Mouse (Mus musculus) forebrain, embryonic 14.5 days (tissue): ENCODE data around the gene Ptger4. TPM values are rescaled to one million over a fixed set of nuclear protein-coding genes. Genes with fewer than 3 reads are reported as not detected.
A peak's percentile ranks its signal among the peaks of the same experiment; 100 is the strongest.

Source experiments
- ATAC-seq: fragments of 200-750 bp; cut with Nextera tagmentation; 2 replicates; pipeline ENCODE4 v1.8.0; 2017; ENCODE audit warnings: mild to moderate bottlenecking, moderate library complexity
- DNase-seq: peaks from one replicate; pipeline ENCODE4 v3.0.0-alpha.2; 2015; ENCODE audit warnings: low spot score
- H3K27ac ChIP-seq: fragments of 300-500 bp; sonication (generic); 2 replicates; pipeline ENCODE4 v1.5.1; 2014; ENCODE audit warnings: low read depth, mild to moderate bottlenecking, control low read depth, low read length, moderate library complexity
- H3K27me3 ChIP-seq: fragments of 300-500 bp; sonication (generic); replicated peaks from 2 replicates; pipeline ENCODE4 v1.6.1; 2014; ENCODE audit warnings: low read length, control low read depth, mixed read lengths; ENCODE audit not compliant: control insufficient read depth, insufficient read depth
- H3K36me3 ChIP-seq: fragments of 300-500 bp; sonication (generic); 2 replicates; pipeline ENCODE4 v1.6.1; 2014; ENCODE audit warnings: low read length, control low read depth; ENCODE audit not compliant: control insufficient read depth, insufficient read depth
- H3K4me1 ChIP-seq: fragments of 300-500 bp; sonication (generic); 2 replicates; pipeline ENCODE4 v1.6.1; 2014; ENCODE audit warnings: antibody characterized with exemption, low read length, control low read depth; ENCODE audit not compliant: control insufficient read depth, insufficient read depth
- H3K4me2 ChIP-seq: fragments of 300-500 bp; sonication (generic); 2 replicates; pipeline ENCODE4 v1.6.1; 2014; ENCODE audit warnings: mild to moderate bottlenecking, control low read depth, low read length
- H3K4me3 ChIP-seq: fragments of 300-500 bp; sonication (generic); 2 replicates; pipeline ENCODE4 v1.5.1; 2014; ENCODE audit warnings: low read depth, low read length, control low read depth
- H3K9ac ChIP-seq: fragments of 300-500 bp; sonication (generic); 2 replicates; pipeline ENCODE4 v1.6.1; 2014; ENCODE audit warnings: mild to moderate bottlenecking, low read length, control low read depth, moderate library complexity
- H3K9me3 ChIP-seq: fragments of 300-500 bp; sonication (generic); replicated peaks from 2 replicates; pipeline ENCODE4 v1.6.1; 2016; ENCODE audit warnings: low read length, control low read depth, mixed read lengths; ENCODE audit not compliant: control insufficient read depth
- WGBS: fragments of 180-500 bp; shearing (Covaris S2); extraction: QIAGEN DNeasy Blood & Tissue Kit; methylation state at CpG from one replicate; pipeline ENCODE4 v1.1.7; 2014; 5-methylcytosine and 5-hydroxymethylcytosine counted together
- polyA plus RNA-seq: library from polyadenylated mRNA; unstranded; fragments of >200 nt; fragmentation: Nextera tagmentation; extraction: Ambion mirVana; gene quantifications from 2 replicates; pipeline ENCODE4 v1.2.1, GENCODE M21; 2014

Ptger4 gene
- polyA plus RNA-seq, 1 experiment from 2014 or later, result 0.42 TPM

DNA sequence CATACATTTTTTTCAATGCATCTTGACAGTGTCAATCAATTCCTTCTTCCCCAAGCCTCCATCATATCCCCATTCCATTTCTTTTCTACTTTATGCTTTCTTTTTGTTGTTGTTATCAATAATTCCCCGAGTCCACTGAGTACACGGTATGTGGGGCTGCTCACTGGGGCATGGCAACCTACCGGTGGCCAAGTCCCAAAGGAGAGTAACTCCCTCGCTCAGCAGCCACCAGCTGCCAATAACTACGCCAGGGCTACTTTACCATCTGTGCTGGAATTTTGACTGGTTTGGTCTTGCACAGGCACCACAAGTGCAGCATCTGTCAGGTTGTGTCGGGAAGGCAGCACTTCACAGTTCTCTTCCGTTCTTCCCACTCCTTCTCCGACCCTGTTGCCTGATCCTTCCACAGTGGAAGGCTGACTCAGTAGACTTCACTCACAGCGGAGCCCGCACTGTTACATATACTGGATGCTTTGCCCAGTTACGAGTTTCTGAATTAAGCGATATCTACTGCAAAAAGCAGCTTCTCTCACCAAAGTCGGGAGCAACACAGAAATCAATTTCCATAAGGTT is 18.2 kb upstream of the Ptger4 start:
- no peaks in the 10 kb centered on the region for H3K27me3 ChIP-seq
- H3K9me3 ChIP-seq, result no peaks in the 10 kb centered on the region
- no peak for DNase-seq
- no peak overlapping the region for H3K4me2 ChIP-seq
- ATAC-seq, result no peak
- H3K4me1 ChIP-seq, result no peaks in the 10 kb centered on the region
- H3K27ac ChIP-seq, result no peak overlapping the region
- no peak overlapping the region for H3K9ac ChIP-seq
- no peaks in the 10 kb centered on the region for H3K36me3 ChIP-seq
- no peak overlapping the region for H3K4me3 ChIP-seq
- 90% methylated on average over 13 of the region's 13 CpGs for WGBS

DNA sequence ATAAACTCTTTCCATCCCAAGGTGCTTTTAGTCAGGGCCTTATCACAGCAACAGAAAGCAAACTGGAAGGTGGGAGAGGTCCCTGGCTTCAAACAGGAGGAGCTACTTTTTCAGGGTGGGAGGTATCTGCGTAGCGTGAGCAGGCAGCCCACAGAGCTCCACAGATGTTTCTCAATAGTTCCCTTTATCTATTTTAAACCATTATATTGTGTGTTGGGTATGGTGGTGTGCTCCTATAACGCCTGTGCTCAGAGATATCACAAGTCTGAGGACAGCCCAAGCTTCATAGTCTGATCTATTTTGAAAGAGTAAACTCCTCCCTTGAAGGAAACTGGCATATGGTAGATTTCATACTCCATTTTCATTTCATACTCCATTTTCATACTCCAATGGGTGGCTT is 17.0 kb upstream of the Ptger4 start:
- no peaks in the 10 kb centered on the region for H3K4me1 ChIP-seq
- no peak overlapping the region for H3K9ac ChIP-seq

DNA sequence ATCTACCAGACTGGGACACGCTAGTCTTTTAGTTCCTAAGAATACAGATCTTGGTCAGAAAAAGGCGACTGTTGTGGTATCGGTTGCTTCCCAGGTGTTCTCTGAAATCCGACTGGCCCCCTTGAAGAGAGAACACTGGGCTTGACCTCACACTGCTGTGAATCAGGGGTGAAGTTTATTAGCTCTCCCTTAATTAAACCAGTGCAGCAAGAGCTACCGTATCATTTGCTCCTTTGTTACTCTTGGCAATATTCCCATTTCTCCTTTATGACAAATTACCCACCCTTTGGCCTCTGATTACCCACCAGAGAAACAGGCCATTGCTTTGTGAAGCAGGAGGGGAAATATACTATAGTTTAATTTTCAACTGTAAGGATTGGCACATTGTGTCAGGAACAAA is 16.2 kb upstream of the Ptger4 start:
- no peaks in the 10 kb centered on the region for H3K9me3 ChIP-seq
- no peak overlapping the region for H3K27ac ChIP-seq
- WGBS, result 18% methylated on average over 5 of the region's 5 CpGs
- DNase-seq (peak; percentile 37), ATAC-seq (peak; percentile 63)
- no peak overlapping the region for H3K4me2 ChIP-seq
- no peaks in the 10 kb centered on the region for H3K4me1 ChIP-seq
- no peak overlapping the region for H3K4me3 ChIP-seq
- H3K36me3 ChIP-seq, result no peaks in the 10 kb centered on the region
- no peaks in the 10 kb centered on the region for H3K27me3 ChIP-seq
- no peak overlapping the region for H3K9ac ChIP-seq

More for the DNA sequence above, 17.0 kb upstream of the Ptger4 start:
- Histone ChIP-seq H3K27ac (no peak overlapping the region), H3K4me3 (no peak overlapping the region), H3K27me3 (no peaks in the 10 kb centered on the region), H3K4me2 (no peak overlapping the region), H3K36me3 (no peaks in the 10 kb centered on the region), H3K9me3 (no peaks in the 10 kb centered on the region)
- DNase-seq (no peak), ATAC-seq (no peak)
- 91% methylated on average over 3 of the region's 3 CpGs for WGBS

DNA sequence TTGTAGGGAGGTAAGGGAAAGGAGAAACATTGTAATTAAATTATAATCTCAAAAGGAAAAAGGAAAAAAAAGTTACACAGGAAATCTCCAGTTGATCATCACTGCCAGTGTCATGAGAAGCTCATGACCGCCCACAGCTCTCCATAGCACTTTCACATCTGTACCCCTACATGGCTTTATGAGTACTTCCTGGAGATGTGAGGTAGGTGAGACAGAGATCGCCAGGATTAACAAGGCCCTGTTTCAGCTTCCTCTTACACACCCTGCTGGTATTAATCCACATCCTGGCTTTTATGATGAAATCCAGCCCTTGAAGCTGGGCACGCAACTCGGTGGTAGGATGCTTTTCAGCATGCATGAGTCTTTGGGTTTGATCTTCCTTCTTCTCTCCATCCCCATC is 6.2 kb upstream of the Ptger4 start:
- H3K27ac ChIP-seq, result no peak overlapping the region
- H3K27me3 ChIP-seq, result peaks cover 1% of the 10 kb centered on the region
- DNase-seq, result no peak
- H3K4me2 ChIP-seq, result no peak overlapping the region
- 88% methylated on average over 4 of the region's 4 CpGs for WGBS
- no peaks in the 10 kb centered on the region for H3K36me3 ChIP-seq
- no peak overlapping the region for H3K4me3 ChIP-seq
- no peak for ATAC-seq
- no peaks in the 10 kb centered on the region for H3K9me3 ChIP-seq
- H3K4me1 ChIP-seq, result no peaks in the 10 kb centered on the region
- H3K9ac ChIP-seq, result no peak overlapping the region

DNA sequence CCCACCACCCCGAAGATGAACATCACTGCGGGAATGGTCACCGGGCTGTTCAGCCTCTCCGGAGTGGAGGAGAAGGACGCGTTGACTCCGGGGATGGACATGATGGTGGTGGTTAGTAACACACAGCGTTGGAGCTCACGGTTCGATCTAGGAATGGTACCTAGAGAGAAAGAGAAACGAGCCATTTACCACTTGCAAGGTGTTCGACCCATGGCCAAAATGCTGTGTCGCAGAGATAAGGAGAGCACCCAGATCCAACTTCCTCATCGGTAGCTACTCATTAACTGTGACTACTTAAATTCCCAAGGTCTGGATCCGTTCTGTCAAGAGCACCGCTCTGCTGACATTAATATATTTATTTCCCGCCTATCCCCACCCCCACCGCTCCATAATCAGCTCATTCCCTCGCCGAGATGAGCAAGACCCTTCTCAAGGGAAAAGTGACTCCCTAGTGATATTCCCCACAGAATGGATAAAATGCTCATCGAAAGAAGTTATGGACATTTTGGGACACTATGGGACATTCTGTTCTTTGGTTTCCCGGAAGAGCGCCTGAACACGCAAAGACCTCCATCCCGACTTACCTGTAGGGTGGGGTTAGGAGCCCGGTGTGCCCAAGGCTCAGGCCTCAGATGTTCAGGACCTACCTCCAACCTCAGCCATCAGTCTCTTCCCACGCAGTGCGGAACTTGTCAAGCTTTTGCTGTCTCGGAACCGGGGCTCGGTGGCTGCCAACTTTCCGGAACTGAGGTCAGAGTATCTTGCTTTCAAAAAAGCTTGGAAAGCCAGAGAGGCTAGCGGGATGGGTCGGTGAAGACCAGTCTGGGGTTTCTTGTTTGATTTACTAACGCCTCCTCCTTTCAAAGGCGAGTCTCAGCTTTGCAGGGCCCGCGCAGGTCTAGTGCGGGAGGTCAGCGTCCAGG is 690 bp downstream of the Ptger4 start:
- Histone ChIP-seq H3K9me3 (no peaks in the 10 kb centered on the region), H3K36me3 (no peaks in the 10 kb centered on the region), H3K9ac (peak overlapping the region; percentile 56; the same call in 1 of the 2 replicates), H3K27me3 (peaks cover 37% of the 10 kb centered on the region), H3K4me2 (peak overlapping the region; percentile 79), H3K4me3 (peak overlapping the region; percentile 38), H3K27ac (no peak overlapping the region), H3K4me1 (peaks cover 15% of the 10 kb centered on the region)
- ATAC-seq (no peak), DNase-seq (peak; percentile 6)
- WGBS, result 7% methylated on average over 40 of the region's 40 CpGs

DNA sequence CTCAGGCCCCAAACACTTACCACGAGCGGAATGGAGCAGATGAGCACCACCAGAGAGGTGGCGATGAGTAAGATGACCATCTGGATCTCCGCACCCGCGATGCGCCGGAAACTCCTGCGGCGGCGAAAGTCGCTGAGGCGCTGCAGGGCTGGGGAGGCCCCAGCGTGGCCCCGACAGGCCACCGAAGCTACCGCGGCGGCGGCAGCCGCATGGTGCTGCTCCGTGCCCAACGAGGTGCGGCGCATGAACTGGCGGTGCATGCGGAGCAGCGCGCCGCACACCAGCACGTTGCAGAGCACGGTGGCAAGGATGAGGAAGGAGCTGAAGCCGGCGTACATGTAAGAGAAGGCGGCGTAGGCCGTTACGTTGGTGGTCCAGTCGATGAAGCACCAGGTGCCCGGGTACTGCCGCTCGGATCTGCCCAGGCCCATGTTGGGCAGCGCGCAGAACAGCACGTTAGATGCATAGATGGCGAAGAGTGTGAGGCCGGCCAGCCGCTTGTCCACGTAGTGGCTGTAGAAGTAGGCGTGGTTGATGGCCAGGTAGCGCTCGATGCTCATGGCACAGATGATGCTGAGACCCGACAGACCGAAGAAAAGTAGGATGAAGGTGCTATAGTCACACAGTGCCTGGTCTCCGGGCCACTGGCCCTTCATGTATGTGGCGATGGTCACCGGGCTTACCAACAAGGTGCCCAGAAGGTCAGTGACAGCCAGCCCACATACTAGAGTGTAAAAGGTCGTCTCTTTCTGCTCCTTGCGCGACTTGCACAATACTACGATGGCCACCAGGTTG is 1.5 kb downstream of the Ptger4 start:
- peak; percentile 50 for ATAC-seq
- Histone ChIP-seq H3K27ac (no peak overlapping the region), H3K4me3 (peak overlapping the region; percentile 38), H3K4me1 (peaks cover 15% of the 10 kb centered on the region), H3K9ac (peak overlapping the region; percentile 56), H3K4me2 (peak overlapping the region; percentile 79), H3K27me3 (peaks cover 37% of the 10 kb centered on the region), H3K9me3 (no peaks in the 10 kb centered on the region), H3K36me3 (no peaks in the 10 kb centered on the region)
- WGBS, result 3% methylated on average over 61 of the region's 61 CpGs
- peak; percentile 51 for DNase-seq

DNA sequence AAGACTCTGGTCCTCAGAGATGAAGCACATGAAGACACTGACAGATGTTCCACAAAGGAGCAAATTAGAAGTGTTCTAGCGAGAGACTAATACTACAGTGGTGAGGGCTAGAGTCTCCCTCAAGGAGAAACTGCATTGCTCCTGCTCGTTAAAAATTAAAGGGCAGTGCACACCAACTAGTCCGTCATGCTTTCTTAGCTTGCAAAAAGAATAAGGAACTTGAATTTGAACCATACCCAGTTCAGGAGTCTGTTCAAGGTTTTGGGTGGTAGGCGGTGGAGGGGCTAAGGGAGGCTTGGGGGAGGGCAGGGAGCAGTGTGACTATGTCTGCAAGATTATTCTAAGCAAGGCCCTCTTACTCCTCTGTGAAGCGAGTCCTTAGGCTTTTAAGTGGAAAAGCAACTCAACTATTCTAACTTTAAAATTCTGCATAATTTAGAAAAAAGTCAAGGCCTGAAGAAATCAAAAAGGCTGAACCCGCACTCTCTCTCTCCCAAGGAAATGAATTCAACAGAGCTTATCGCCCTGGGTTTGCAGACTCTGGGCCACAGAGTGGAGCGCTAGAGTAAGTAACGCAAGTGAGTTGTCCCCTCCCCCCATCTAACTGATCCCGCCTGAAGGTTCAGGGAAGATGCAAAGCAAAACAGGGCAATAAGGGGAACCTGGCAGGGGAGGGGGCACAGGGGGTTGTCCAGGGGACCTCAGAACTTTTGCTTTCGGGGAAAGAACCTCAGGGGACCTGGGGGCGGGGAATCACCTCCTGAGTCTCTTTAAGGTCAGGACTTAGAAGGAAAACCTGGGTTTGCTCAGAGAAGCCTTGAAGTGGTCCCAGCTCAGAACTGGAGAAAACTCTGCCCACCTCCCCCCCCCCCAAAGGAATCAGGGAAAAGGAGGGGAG is 2.4 kb downstream of the Ptger4 start:
- Histone ChIP-seq H3K4me1 (peaks cover 15% of the 10 kb centered on the region), H3K4me3 (peak overlapping the region; percentile 38), H3K36me3 (no peaks in the 10 kb centered on the region), H3K27ac (no peak overlapping the region), H3K4me2 (peak overlapping the region; percentile 79), H3K9me3 (no peaks in the 10 kb centered on the region), H3K9ac (peak overlapping the region; percentile 56), H3K27me3 (peaks cover 37% of the 10 kb centered on the region)
- DNase-seq, result peak; percentile 67
- 14% methylated on average over 12 of the region's 12 CpGs for WGBS
- ATAC-seq, result no peak

DNA sequence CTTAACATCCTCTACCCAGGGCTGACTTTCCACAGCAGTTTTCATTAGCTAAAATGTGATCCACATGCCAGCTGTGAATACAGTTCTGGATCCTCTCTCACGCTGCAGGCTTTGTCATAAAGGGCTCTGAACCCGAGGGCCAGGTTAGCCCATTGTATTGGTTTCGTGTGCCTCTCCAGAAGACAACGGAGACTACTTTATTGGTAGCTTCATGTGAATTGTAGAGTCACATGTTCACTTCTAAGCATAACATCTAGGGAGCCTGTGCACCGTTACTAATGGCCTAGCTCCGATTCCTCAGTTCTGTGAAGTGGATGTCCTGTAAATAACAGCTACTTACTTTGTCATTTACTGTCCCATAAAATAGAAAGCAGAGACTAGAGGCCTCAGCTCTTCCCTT is 3.6 kb downstream of the Ptger4 start:
- no peaks in the 10 kb centered on the region for H3K9me3 ChIP-seq
- DNase-seq (no peak), ATAC-seq (no peak)
- 86% methylated on average over 6 of the region's 6 CpGs for WGBS
- H3K4me1 ChIP-seq, result peaks cover 15% of the 10 kb centered on the region
- H3K4me2 ChIP-seq, result no peak overlapping the region
- no peak overlapping the region for H3K4me3 ChIP-seq
- H3K27me3 ChIP-seq, result peaks cover 37% of the 10 kb centered on the region
- no peaks in the 10 kb centered on the region for H3K36me3 ChIP-seq
- no peak overlapping the region for H3K27ac ChIP-seq
- no peak overlapping the region for H3K9ac ChIP-seq
